Mouse (Mus musculus): ENCODE results near the gene Gm1043. TPM values are rescaled to one million over a fixed set of nuclear protein-coding genes. Genes with fewer than 3 reads are reported as not detected.
A peak's percentile ranks its signal among the peaks of the same experiment; 100 is the strongest.

Gm1043 gene
- polyA plus RNA-seq, 1 experiment from 2014 or later = not detected

GRCm38 (mm10) chr5:37131841-37132240 lies 46.7 kb downstream of the Gm1043 start:
- H3K27me3 ChIP-seq = no peaks in the 10 kb centered on the region
- H3K4me1 ChIP-seq = no peaks in the 10 kb centered on the region
- H3K4me3 ChIP-seq (replicated peaks) = no peak overlapping the region
- H3K27ac ChIP-seq = no peak overlapping the region
- H3K4me2 ChIP-seq = no peak overlapping the region
- 44% methylated on average over 4 of the region's 4 CpGs for WGBS
- no peaks in the 10 kb centered on the region for H3K9me3 ChIP-seq (replicated peaks)
- H3K36me3 ChIP-seq = no peaks in the 10 kb centered on the region
- ATAC-seq (replicated peaks; ENCODE audit: low FRiP score) = no peak
- H3K9ac ChIP-seq = no peak overlapping the region

GRCm38 (mm10) chr5:37141745-37142144 lies 56.6 kb downstream of the Gm1043 start:
- no peak overlapping the region for H3K9ac ChIP-seq
- H3K4me1 ChIP-seq = no peaks in the 10 kb centered on the region
- H3K4me2 ChIP-seq = no peak overlapping the region
- 0 out of 2 replicates have a peak, but pooled peaks cover 7% of the 10 kb centered on the region for H3K27me3 ChIP-seq
- no peaks in the 10 kb centered on the region for H3K36me3 ChIP-seq
- ATAC-seq (replicated peaks; ENCODE audit: low FRiP score) = no peak
- no peak overlapping the region for H3K4me3 ChIP-seq (replicated peaks)
- no peak overlapping the region for H3K27ac ChIP-seq
- H3K9me3 ChIP-seq (replicated peaks) = no peaks in the 10 kb centered on the region
- 81% methylated on average over 8 of the region's 8 CpGs for WGBS

- Histone ChIP-seq H3K4me3 (replicated peaks) (no peak overlapping the region), H3K4me2 (no peak overlapping the region), H3K27ac (no peak overlapping the region), H3K9ac (no peak overlapping the region), H3K27me3 (0 out of 2 replicates have a peak, but pooled peaks cover 4% of the 10 kb centered on the region), H3K9me3 (replicated peaks) (no peaks in the 10 kb centered on the region), H3K36me3 (no peaks in the 10 kb centered on the region), H3K4me1 (no peaks in the 10 kb centered on the region)
- 13% methylated on average over 4 of the region's 4 CpGs for WGBS
- no peak for ATAC-seq (replicated peaks; ENCODE audit: low FRiP score)
Observed at GRCm38 (mm10) chr5:37147536-37147935, 62.4 kb downstream of the Gm1043 start.

DNA sequence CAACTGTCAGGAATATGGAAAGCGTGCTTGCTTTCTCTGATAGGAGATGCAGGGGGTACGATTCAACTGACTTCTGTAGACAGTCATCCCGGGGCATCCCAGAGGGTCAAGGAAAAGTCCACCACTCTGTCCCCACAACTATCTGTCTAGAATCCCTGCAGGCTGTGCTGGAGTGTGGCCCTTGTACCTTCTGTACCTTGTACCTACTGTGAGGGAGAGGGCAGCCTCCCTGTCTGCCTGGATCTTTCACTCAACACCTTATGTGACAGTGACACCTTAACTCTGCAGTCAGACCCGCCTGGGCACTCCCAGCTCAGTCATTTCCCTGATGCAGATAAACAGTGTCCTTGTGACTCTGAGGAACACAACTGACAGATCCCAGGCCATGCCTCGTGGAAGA lies 65.5 kb downstream of the Gm1043 start:
- H3K9me3 ChIP-seq (replicated peaks) = no peaks in the 10 kb centered on the region
- ATAC-seq (replicated peaks; ENCODE audit: low FRiP score) = no peak
- 68% methylated on average over 5 of the region's 5 CpGs for WGBS
- no peak overlapping the region for H3K27ac ChIP-seq
- no peaks in the 10 kb centered on the region for H3K4me1 ChIP-seq
- no peak overlapping the region for H3K4me2 ChIP-seq
- 0 out of 2 replicates have a peak, but pooled peaks cover 4% of the 10 kb centered on the region for H3K27me3 ChIP-seq
- no peak overlapping the region for H3K4me3 ChIP-seq (replicated peaks)
- no peaks in the 10 kb centered on the region for H3K36me3 ChIP-seq
- H3K9ac ChIP-seq = no peak overlapping the region

DNA sequence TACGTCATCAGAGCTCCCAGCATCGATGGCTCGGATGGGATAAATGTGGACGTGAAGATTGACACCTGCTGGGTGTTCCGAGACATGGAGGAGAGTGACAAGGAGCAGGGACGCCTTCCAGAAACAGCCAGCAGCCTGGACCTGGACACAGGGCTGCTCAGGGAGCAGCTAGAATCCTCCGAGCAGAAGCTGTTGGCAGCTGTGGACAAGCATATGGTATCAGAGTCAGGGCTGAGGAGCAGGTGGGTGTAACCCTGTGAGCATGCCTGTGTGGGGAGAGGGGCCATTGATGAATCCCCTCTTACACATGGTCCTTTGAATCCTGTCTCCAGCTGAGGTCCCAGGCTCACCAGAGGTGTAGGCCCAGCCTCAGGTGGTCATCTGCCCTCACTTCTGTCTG lies 69.3 kb downstream of the Gm1043 start:
- Histone ChIP-seq H3K27ac (no peak overlapping the region), H3K4me3 (replicated peaks) (no peak overlapping the region), H3K9me3 (replicated peaks) (no peaks in the 10 kb centered on the region), H3K27me3 (peaks cover 11% of the 10 kb centered on the region), H3K9ac (no peak overlapping the region), H3K36me3 (no peaks in the 10 kb centered on the region), H3K4me2 (no peak overlapping the region), H3K4me1 (no peaks in the 10 kb centered on the region)
- no peak for ATAC-seq (replicated peaks; ENCODE audit: low FRiP score)
- WGBS = 83% methylated on average over 7 of the region's 7 CpGs

- H3K9ac ChIP-seq = no peak overlapping the region
- H3K36me3 ChIP-seq = no peaks in the 10 kb centered on the region
- H3K4me2 ChIP-seq = no peak overlapping the region
- WGBS = 70% methylated on average over 7 of the region's 7 CpGs
- no peaks in the 10 kb centered on the region for H3K9me3 ChIP-seq (replicated peaks)
- H3K4me3 ChIP-seq (replicated peaks) = no peak overlapping the region
- peaks cover 7% of the 10 kb centered on the region for H3K4me1 ChIP-seq
- H3K27ac ChIP-seq = no peak overlapping the region
- peaks cover 50% of the 10 kb centered on the region for H3K27me3 ChIP-seq
- no peak for ATAC-seq (replicated peaks; ENCODE audit: low FRiP score)
Observed at GRCm38 (mm10) chr5:37158408-37158807, 73.2 kb downstream of the Gm1043 start.

DNA sequence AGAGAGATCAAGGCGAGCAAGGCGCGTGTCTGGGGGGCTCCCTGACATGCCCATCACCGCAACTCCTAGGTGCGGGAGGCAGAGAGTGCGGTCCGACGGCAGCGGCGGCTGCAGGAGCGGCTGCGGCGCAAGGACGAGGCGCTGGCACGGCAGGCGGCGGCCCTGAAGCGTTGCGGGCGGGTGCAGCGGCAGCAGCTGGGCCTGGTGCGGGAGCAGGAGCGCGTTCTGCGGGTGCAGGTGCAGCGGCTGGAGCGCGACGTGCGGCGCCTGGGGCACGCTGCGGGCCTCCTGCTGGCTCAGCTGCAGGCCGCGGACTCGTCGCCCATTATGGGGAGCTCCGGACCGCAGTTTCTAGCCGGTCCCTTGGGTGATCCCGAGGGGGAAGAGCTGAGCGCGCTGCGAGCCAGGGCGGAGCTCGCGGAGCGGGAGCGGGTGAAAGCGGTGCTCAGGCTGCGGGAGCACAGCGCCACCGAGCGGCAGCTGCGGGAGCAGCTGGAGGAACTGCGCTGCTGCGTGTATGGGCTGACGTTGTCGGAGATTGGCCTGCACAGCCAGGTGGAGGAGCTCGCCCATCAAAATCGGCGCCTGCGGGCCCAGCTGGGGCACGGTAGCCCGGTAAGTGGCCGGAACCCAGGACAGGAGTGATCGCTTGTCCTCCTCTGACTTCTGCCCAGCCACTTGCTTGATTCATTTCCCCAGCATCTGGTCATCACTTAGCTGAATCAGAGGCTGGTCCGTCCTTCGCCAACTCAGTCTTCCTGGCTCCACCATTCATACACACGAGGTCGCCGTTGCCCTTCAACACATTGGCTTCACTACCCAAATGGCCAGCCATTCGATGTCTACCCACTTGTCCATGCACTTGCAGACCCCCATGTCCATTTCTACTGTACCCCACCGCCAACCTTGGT lies 78.0 kb downstream of the Gm1043 start:
- Histone ChIP-seq H3K4me3 (replicated peaks) (peak overlapping the region; percentile 40), H3K9ac (no peak overlapping the region), H3K9me3 (replicated peaks) (no peaks in the 10 kb centered on the region), H3K36me3 (no peaks in the 10 kb centered on the region), H3K4me1 (peaks cover 9% of the 10 kb centered on the region), H3K27me3 (peaks cover 86% of the 10 kb centered on the region), H3K4me2 (peak overlapping the region; percentile 62), H3K27ac (no peak overlapping the region)
- ATAC-seq (replicated peaks; ENCODE audit: low FRiP score) = 0 out of 2 replicates have a peak, but pooled peaks have one; percentile 40
- 6% methylated on average over 75 of the region's 75 CpGs for WGBS

DNA sequence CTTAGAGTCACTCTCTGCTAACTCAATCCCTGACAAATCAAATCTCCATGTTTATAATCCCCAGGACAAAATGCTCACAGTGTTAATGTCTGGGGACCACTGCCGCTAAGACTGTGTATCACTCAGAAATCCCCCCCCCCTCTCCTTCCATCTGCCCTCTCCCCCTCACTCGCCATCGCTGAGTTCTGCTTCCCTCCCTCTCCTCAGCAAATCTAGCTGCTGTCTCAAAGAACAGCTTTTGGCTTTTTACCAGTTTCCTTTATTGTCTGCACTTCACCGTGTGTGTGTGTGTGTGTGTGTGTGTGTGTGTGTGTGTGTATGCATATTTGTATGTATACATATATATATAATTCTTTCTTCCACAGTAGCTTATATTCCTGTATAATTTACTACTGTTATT lies 91.3 kb downstream of the Gm1043 start:
- no peak for ATAC-seq (replicated peaks; ENCODE audit: low FRiP score)
- Histone ChIP-seq H3K4me1 (no peaks in the 10 kb centered on the region), H3K4me3 (replicated peaks) (no peak overlapping the region), H3K27me3 (no peaks in the 10 kb centered on the region), H3K36me3 (no peaks in the 10 kb centered on the region), H3K9ac (no peak overlapping the region), H3K4me2 (no peak overlapping the region), H3K9me3 (replicated peaks) (no peaks in the 10 kb centered on the region), H3K27ac (no peak overlapping the region)
- 39% methylated on average over 4 of the region's 4 CpGs for WGBS

DNA sequence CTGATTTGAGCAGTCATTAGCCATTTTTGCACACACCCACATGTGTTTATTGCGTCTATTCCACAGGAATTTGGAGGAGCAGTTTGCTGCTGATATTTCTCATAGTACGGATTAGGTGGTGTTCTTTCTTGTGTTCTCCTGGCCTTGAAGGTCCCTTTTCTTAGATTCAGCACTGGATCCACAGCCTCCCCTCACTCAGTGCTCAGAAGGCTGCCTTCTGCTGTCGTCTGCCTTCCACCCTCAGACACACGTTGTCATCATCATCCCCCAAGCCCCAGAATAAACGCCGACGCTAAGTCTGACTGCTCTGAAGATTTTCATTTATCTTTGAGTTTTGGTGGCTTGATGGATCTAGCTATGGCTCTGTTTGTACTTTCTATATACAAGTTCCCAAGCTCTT lies 91.9 kb downstream of the Gm1043 start:
- Histone ChIP-seq H3K27ac (no peak overlapping the region), H3K9me3 (replicated peaks) (no peaks in the 10 kb centered on the region), H3K4me3 (replicated peaks) (no peak overlapping the region), H3K9ac (no peak overlapping the region), H3K27me3 (no peaks in the 10 kb centered on the region), H3K4me2 (no peak overlapping the region), H3K36me3 (no peaks in the 10 kb centered on the region), H3K4me1 (no peaks in the 10 kb centered on the region)
- no peak for ATAC-seq (replicated peaks; ENCODE audit: low FRiP score)
- 73% methylated on average over 7 of the region's 7 CpGs for WGBS

DNA sequence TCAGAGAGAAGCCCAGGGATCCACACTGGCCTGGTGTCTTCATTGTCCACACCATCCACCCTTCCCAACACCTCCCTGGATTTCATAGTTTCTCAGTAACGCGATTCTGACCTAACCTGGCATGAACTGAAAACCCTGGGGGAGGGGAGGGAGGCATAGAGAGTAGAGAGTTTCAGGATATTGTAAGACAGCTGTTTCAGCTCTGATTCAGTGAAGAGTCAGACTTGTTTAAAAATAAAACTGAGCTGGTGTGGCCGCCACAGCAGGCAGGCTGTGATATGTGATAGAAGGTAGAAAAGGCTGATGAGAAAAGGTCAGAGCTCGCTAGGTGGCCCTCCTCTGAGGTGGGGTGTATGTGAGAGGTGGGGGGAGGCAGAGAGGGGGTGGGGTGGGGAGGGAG lies 93.6 kb downstream of the Gm1043 start:
- H3K27ac ChIP-seq = no peak overlapping the region
- WGBS = 39% methylated on average over 4 of the region's 4 CpGs
- ATAC-seq (replicated peaks; ENCODE audit: low FRiP score) = no peak
- H3K27me3 ChIP-seq = no peaks in the 10 kb centered on the region
- H3K9me3 ChIP-seq (replicated peaks) = no peaks in the 10 kb centered on the region
- H3K4me3 ChIP-seq (replicated peaks) = no peak overlapping the region
- H3K4me2 ChIP-seq = no peak overlapping the region
- no peaks in the 10 kb centered on the region for H3K4me1 ChIP-seq
- no peaks in the 10 kb centered on the region for H3K36me3 ChIP-seq
- H3K9ac ChIP-seq = no peak overlapping the region

DNA sequence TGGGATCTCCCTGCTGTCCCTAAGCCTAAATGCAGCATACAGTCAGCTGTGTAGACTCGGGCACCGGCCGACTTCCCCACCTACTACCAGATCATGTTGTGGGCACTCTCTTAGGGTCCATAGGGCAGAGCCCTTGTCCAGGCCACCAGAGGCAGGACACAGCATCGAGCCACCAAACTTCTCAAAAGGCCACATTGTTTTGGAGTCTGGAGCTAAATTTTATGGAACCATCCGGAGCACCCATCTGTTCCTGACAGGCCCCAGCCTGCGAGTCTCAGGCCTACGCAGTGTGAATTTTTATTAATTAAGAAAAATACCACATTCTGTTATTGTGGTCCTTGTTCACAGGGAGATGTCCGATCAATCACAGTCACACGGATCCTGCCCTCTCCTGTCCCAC lies 94.7 kb downstream of the Gm1043 start:
- H3K4me3 ChIP-seq (replicated peaks) = no peak overlapping the region
- no peaks in the 10 kb centered on the region for H3K9me3 ChIP-seq (replicated peaks)
- H3K27me3 ChIP-seq = no peaks in the 10 kb centered on the region
- no peak for ATAC-seq (replicated peaks; ENCODE audit: low FRiP score)
- no peak overlapping the region for H3K27ac ChIP-seq
- no peaks in the 10 kb centered on the region for H3K36me3 ChIP-seq
- 93% methylated on average over 9 of the region's 9 CpGs for WGBS
- H3K9ac ChIP-seq = no peak overlapping the region
- H3K4me1 ChIP-seq = no peaks in the 10 kb centered on the region
- no peak overlapping the region for H3K4me2 ChIP-seq

DNA sequence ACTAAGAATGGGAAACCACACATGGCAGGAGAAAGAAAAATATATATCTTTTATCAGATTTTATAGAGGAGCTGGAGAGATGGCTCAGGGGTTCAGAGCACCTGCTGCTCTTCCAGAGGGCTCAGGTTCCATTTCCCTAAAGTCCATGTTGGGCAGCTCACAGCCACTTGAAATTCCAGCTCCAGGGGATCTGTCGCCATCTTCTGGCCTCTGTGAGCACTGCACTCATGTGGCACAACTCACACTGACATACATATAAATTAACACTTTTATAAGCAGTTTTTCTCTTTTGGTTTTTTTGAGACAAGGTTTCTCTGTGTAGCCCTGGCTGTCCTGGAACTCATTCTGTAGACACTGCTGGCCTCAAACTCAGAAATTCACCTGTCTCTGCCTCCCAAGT lies 95.5 kb downstream of the Gm1043 start:
- ATAC-seq (replicated peaks; ENCODE audit: low FRiP score) = no peak
- WGBS = 70% methylated on average over 1 of the region's 1 CpGs
- H3K9me3 ChIP-seq (replicated peaks) = no peaks in the 10 kb centered on the region

More for the DNA sequence above, 95.5 kb downstream of the Gm1043 start:
- Histone ChIP-seq H3K27me3 (no peaks in the 10 kb centered on the region), H3K4me3 (replicated peaks) (no peak overlapping the region), H3K36me3 (no peaks in the 10 kb centered on the region), H3K4me1 (no peaks in the 10 kb centered on the region), H3K27ac (no peak overlapping the region), H3K9ac (no peak overlapping the region), H3K4me2 (no peak overlapping the region)

Measured in kidney, embryonic 15.5 days (tissue).